Mouse (Mus musculus) liver, postnatal 0 days (tissue): ENCODE measurements around the gene Hjurp.

Experiments
- CTCF ChIP-seq: sonication (generic); IDR thresholded peaks from 2 replicates; pipeline ENCODE4 v1.5.1; 2016; ENCODE audit warnings: antibody characterized with exemption, low read depth
- EP300 ChIP-seq: IDR thresholded peaks from 2 replicates; pipeline ENCODE4 v1.6.1; 2016; ENCODE audit warnings: antibody characterized with exemption, low read depth, mild to moderate bottlenecking

DNA sequence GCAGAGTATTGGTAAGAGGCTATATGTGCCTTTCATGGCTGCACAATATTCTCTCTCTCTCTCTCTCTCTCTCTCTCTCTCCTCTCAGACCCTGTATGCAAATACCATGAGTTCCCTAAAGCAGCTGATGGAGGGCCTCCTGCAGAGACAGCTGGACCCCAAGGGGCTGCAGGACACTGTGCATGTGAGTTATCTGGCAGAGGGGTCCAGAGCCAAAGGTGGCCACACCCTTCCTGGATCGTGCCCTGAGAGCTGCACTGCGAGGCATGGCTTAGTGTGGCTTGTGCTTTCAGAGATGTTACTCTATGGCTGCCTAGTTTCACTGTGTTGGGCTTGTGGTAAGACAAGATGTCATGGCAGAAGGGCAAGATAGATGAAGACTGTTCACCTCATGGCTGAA, 29.8 kb downstream of the Hjurp start:
- TF ChIP-seq CTCF (no peak), EP300 (no peak)
